Mouse (Mus musculus): Measurements from ENCODE around the gene Gm42421. TPM values are rescaled to one million over a fixed set of nuclear protein-coding genes. Genes with fewer than 3 reads are reported as not detected.
A peak's percentile ranks its signal among the peaks of the same experiment; 100 is the strongest.

The Gm42421 gene
- total RNA-seq, 2 experiments from 2014 or later: 2.9 TPM; not detected in 1

- Histone ChIP-seq H3K27ac (no peak overlapping the region), H3K4me3 (no peak overlapping the region)
- intact Hi-C loops (cut with DNase I): no loop called here
- no peak for TF ChIP-seq CTCF (IDR thresholded peaks at IDR 0.05)
- DNase-seq (ENCODE audit: extremely low spot score in 1 of 2, low spot score in 2 of 2): no peak
Measured at GRCm38 (mm10) chr5:143916221-143916620, 11.8 kb upstream of the Gm42421 start.

GRCm38 (mm10) chr5:143917418-143917817 is 10.6 kb upstream of the Gm42421 start:
- intact Hi-C loops (cut with DNase I): no loop called here
- DNase-seq (ENCODE audit: extremely low spot score in 1 of 2, low spot score in 2 of 2): no peak
- H3K27ac ChIP-seq: no peak overlapping the region
- TF ChIP-seq CTCF (IDR thresholded peaks at IDR 0.05): peak; percentile 52
- no peak overlapping the region for H3K4me3 ChIP-seq

- TF ChIP-seq CTCF (IDR thresholded peaks at IDR 0.05): no peak
- Histone ChIP-seq H3K27ac (no peak overlapping the region), H3K4me3 (no peak overlapping the region)
- DNase-seq (ENCODE audit: extremely low spot score in 1 of 2, low spot score in 2 of 2): no peak
- intact Hi-C loops (cut with DNase I): no loop called here
Measured at GRCm38 (mm10) chr5:143918120-143918519, 9.9 kb upstream of the Gm42421 start.

- intact Hi-C loops (cut with DNase I): no loop called here
- Histone ChIP-seq H3K27ac (no peak overlapping the region), H3K4me3 (no peak overlapping the region)
- TF ChIP-seq CTCF (IDR thresholded peaks at IDR 0.05): no peak
- no peak for DNase-seq (ENCODE audit: extremely low spot score in 1 of 2, low spot score in 2 of 2)
Measured at GRCm38 (mm10) chr5:143924781-143925452, 3.1 kb upstream of the Gm42421 start.

- H3K4me3 ChIP-seq: no peak overlapping the region
- no peak for DNase-seq (ENCODE audit: extremely low spot score in 1 of 2, low spot score in 2 of 2)
- intact Hi-C loops (cut with DNase I): no loop called here
- H3K27ac ChIP-seq: no peak overlapping the region
- TF ChIP-seq CTCF (IDR thresholded peaks at IDR 0.05): no peak
Measured at GRCm38 (mm10) chr5:143929291-143929690, 1.3 kb downstream of the Gm42421 start.

DNA sequence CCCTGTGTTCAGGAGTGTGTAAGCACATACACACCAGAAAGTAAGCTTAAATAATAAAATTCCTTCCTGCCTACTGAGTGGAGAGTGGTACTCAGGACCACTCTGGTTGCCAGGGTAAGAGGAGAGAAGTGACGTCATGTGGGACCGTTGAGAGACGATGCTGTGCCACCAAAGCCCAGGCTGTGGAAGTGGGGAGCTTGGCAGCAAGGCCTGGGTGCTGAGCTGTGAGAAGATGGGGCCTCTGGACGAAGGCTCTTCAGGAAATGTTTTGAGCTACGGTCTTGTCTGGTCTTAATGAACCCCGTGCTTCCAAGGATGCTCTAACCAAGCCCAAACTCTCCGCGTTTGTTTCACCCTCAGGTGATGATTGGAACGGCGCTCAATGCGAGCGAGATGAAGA is 2.7 kb downstream of the Gm42421 start:
- no peak for TF ChIP-seq CTCF (IDR thresholded peaks at IDR 0.05)
- no peak for DNase-seq (ENCODE audit: extremely low spot score in 1 of 2, low spot score in 2 of 2)
- H3K27ac ChIP-seq: no peak overlapping the region
- no peak overlapping the region for H3K4me3 ChIP-seq
- intact Hi-C loops (cut with DNase I): loop anchor here (5.0 kb wide), 1 partner anchor 47 kb away; no protein-coding TSS in a partner anchor

GRCm38 (mm10) chr5:143931863-143932580 is 4.0 kb downstream of the Gm42421 start:
- no peak for TF ChIP-seq CTCF (IDR thresholded peaks at IDR 0.05)
- intact Hi-C loops (cut with DNase I): loop anchor here (5.0 kb wide), 1 partner anchor 45 kb away; no protein-coding TSS in a partner anchor
- DNase-seq (ENCODE audit: extremely low spot score in 1 of 2, low spot score in 2 of 2): no peak
- no peak overlapping the region for H3K4me3 ChIP-seq
- H3K27ac ChIP-seq: no peak overlapping the region

GRCm38 (mm10) chr5:143932831-143933230 is 4.9 kb downstream of the Gm42421 start, which contains the start of gene Rsph10b:
Gene Rsph10b (plus strand): TSS chr5:143933035.
- DNase-seq (ENCODE audit: extremely low spot score in 1 of 2, low spot score in 2 of 2): no peak
- H3K4me3 ChIP-seq: no peak within 1 kb of the TSS

DNA sequence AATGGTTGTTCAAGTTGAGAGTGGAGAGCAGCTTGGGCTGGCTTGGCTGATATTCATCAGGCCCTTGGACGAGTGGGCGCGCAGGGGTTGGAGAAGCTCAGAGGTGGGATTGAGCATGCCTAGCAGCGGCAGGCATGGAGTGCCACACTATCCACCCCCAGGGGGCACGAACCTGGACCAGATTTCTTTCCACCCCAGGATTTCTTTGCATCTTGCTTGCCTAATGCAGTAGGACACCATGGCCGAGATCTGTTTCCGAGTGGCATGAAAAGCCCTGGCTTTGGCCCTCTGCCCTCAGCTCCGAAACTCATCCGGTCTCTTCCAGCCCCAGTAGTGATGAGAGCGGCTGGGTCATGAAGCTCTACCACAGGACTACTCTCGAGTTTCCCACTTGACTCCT is 5.4 kb downstream of the Gm42421 start:
- Histone ChIP-seq H3K27ac (no peak overlapping the region), H3K4me3 (no peak overlapping the region)
- TF ChIP-seq CTCF (IDR thresholded peaks at IDR 0.05): no peak
- DNase-seq (ENCODE audit: extremely low spot score in 1 of 2, low spot score in 2 of 2): no peak
- intact Hi-C loops (cut with DNase I): loop anchor here (5.0 kb wide), 1 partner anchor 44 kb away; no protein-coding TSS in a partner anchor

More at GRCm38 (mm10) chr5:143932831-143933230, 4.9 kb downstream of the Gm42421 start, which contains the start of gene Rsph10b:
- intact Hi-C loops (cut with DNase I): loop anchor here (5.0 kb wide), 1 partner anchor 44 kb away; no protein-coding TSS in a partner anchor
- no peak within 1 kb of the TSS for H3K27ac ChIP-seq
- no peak for TF ChIP-seq CTCF (IDR thresholded peaks at IDR 0.05)

DNA sequence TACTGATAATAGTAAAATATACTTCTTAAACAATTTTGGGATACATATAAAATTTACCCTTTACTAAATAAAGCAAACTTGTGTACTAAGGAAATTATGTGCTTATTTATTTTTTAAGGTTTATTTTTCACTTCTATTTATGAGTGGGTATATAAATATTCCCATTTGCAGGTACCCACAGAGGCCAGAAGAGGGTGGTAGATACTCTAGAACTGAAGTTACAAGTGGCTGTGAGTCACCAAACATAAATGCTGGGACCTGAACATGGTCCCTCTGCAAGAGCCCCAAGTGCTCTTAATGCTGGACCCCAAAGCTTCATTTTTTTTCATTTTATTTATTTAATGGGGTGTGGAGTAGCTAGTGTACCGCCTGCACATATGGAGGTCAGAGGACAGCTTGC is 5.9 kb downstream of the Gm42421 start:
- intact Hi-C loops (cut with DNase I): loop anchor here (5.0 kb wide), 1 partner anchor 43 kb away; no protein-coding TSS in a partner anchor
- no peak overlapping the region for H3K4me3 ChIP-seq

DNA sequence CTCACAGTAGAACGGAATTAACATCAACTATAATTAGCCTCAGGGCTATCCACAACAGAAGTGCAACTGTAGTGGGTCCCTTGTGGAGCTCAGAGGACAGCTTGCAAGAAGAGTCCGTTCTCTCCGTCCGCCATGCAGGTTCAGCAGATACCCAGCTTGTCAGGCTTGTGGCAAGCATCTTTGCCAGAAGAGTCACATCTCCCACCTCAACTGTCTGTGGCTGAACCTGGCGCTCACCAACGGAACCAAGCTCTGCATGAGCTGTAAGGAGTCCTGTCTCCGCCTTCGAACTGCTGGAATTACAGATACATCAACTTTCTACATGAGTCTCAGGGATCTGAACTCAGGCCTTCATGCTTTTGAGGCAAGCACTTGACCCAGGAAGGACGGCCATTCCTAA is 8.2 kb downstream of the Gm42421 start:
- no peak for DNase-seq (ENCODE audit: extremely low spot score in 1 of 2, low spot score in 2 of 2)
- no peak for TF ChIP-seq CTCF (IDR thresholded peaks at IDR 0.05)
- intact Hi-C loops (cut with DNase I): no loop called here
- Histone ChIP-seq H3K27ac (no peak overlapping the region), H3K4me3 (no peak overlapping the region)

More for the DNA sequence above, 5.9 kb downstream of the Gm42421 start:
- peak; percentile 24 for TF ChIP-seq CTCF (IDR thresholded peaks at IDR 0.05)
- no peak for DNase-seq (ENCODE audit: extremely low spot score in 1 of 2, low spot score in 2 of 2)
- H3K27ac ChIP-seq: no peak overlapping the region

DNA sequence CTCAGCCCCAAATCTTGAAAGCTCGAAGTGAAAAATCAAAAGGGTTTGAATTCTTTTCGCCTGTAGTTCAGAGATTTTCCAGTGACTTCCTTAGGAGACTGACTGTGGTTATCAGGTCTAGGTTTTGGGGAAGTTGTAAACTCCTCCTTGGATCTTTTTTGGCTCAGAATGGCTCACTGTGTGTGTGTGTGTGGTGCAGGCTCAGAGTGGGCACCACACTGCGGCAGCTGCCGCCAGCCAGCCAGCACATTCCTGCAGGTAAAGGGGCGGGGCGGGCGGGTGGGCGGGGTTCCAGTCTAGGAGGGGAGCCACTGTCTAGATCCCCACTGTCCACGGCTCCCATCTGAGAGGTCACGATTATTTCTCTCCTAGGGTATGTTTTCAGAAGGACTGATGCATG is 13.6 kb downstream of the Gm42421 start:
- intact Hi-C loops (cut with DNase I): loop anchor here (5.0 kb wide), 1 partner anchor 141 kb away; no protein-coding TSS in a partner anchor
- Histone ChIP-seq H3K27ac (no peak overlapping the region; the same call in 1 of the 2 replicates), H3K4me3 (no peak overlapping the region)
- no peak for TF ChIP-seq CTCF (IDR thresholded peaks at IDR 0.05)
- DNase-seq (ENCODE audit: extremely low spot score in 1 of 2, low spot score in 2 of 2): no peak
